Mouse (Mus musculus) G1E (cell line): ENCODE measurements around the gene Dennd1c.

Experiments
- CTCF ChIP-seq: IDR thresholded peaks from 2 replicates; pipeline ENCODE4 v1.5.1; 2012; ENCODE audit warnings: low read depth, low read length, inconsistent platforms, mixed read lengths
- GATA1 ChIP-seq: IDR thresholded peaks from 2 replicates; pipeline ENCODE4 v1.6.1; 2012; ENCODE audit warnings: borderline replicate concordance, low read length, inconsistent platforms, mixed read lengths

DNA sequence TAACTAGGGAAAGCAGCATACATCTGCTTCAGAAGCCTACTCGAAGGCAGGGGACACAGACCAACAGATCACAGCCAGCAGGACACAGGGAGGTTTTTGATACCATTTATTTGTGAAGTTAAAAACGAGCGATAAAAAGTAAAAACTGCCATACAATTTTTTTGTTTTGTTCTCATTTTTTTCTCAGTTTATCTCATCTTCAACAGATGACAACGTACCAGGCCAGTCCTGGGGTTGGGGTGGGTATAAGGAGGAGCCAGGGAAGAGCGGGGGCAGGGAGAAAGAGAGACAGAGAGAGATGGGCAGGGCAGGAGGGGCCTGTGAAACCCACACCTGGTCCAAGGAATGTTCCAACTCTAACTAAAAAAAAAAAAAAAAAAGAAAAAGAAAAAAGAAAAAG lies 57.4 kb downstream of the Dennd1c start:
- TF ChIP-seq CTCF: no peak
- TF ChIP-seq GATA1: no peak
